Mouse (Mus musculus) midbrain, embryonic 15.5 days (tissue): Measurements from ENCODE around the gene Fmnl3. TPM values are rescaled to one million over a fixed set of nuclear protein-coding genes. Genes with fewer than 3 reads are reported as not detected.

Experiments
- ATAC-seq: fragments of 200-750 bp; cut with Nextera tagmentation; replicated peaks from 2 replicates; pipeline ENCODE4 v1.8.0; 2017; ENCODE audit warnings: moderate TSS enrichment
- H3K27ac ChIP-seq: fragments of 300-500 bp; sonication (generic); 2 replicates; pipeline ENCODE4 v1.5.1; 2015; ENCODE audit warnings: mild to moderate bottlenecking, inconsistent platforms
- H3K27me3 ChIP-seq: fragments of 300-500 bp; sonication (generic); replicated peaks from 2 replicates; pipeline ENCODE4 v1.6.1; 2015; ENCODE audit warnings: inconsistent platforms
- H3K36me3 ChIP-seq: fragments of 300-500 bp; sonication (generic); replicated peaks from 2 replicates; pipeline ENCODE4 v1.6.1; 2015; ENCODE audit warnings: inconsistent platforms
- H3K4me1 ChIP-seq: fragments of 300-500 bp; sonication (generic); 2 replicates; pipeline ENCODE4 v1.6.1; 2015; ENCODE audit warnings: inconsistent platforms
- H3K4me2 ChIP-seq: fragments of 300-500 bp; sonication (generic); 2 replicates; pipeline ENCODE4 v1.6.1; 2015; ENCODE audit warnings: inconsistent platforms, mild to moderate bottlenecking, moderate library complexity
- H3K4me3 ChIP-seq: fragments of 300-500 bp; sonication (generic); 2 replicates; pipeline ENCODE4 v1.5.1; 2015; ENCODE audit warnings: mild to moderate bottlenecking, inconsistent platforms
- H3K9ac ChIP-seq: fragments of 300-500 bp; sonication (generic); 2 replicates; pipeline ENCODE4 v1.6.1; 2015; ENCODE audit warnings: mild to moderate bottlenecking, inconsistent platforms
- H3K9me3 ChIP-seq: fragments of 300-500 bp; sonication (generic); 2 replicates; pipeline ENCODE4 v1.6.1; 2016; ENCODE audit warnings: inconsistent platforms
- WGBS: fragments of 180-500 bp; shearing (Covaris S2); methylation state at CpG from one replicate; pipeline ENCODE4 v1.1.7; 2015; ENCODE audit warnings: mixed read lengths; 5-methylcytosine and 5-hydroxymethylcytosine counted together
- polyA plus RNA-seq: library from polyadenylated mRNA; unstranded; fragments of >200 nt; fragmentation: Nextera tagmentation; extraction: Ambion mirVana; gene quantifications from 2 replicates; pipeline ENCODE4 v1.2.1, GENCODE M21; 2015

Gene Fmnl3
- polyA plus RNA-seq, 1 experiment from 2014 or later, result 10.0 TPM

DNA sequence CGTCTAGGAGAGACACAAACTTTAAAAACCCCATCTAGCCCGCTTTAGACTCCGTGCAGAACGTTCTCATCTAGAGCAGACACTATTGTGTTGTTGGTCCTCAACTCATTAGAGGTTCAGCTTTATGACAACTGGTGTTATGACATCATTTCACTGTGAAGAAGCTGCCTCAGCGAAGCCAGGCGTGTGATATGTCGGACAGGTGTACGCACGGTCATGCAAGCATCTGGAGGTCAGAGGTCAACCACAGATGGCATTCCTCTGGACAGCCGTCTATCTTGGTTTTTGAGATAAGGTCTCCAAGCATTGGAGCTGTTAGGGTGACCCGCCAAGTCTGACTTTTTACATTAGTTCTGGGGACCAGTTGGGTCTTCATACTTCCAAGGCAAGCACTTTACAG is 79.7 kb downstream of the Fmnl3 start:
- Histone ChIP-seq H3K4me3 (no peak overlapping the region), H3K4me1 (peaks cover 7% of the 10 kb centered on the region), H3K9ac (no peak overlapping the region), H3K27ac (no peak overlapping the region), H3K27me3 (no peaks in the 10 kb centered on the region), H3K9me3 (no peaks in the 10 kb centered on the region), H3K4me2 (no peak overlapping the region), H3K36me3 (no peaks in the 10 kb centered on the region)
- WGBS, result 93% methylated on average over 11 of the region's 11 CpGs
- no peak for ATAC-seq

DNA sequence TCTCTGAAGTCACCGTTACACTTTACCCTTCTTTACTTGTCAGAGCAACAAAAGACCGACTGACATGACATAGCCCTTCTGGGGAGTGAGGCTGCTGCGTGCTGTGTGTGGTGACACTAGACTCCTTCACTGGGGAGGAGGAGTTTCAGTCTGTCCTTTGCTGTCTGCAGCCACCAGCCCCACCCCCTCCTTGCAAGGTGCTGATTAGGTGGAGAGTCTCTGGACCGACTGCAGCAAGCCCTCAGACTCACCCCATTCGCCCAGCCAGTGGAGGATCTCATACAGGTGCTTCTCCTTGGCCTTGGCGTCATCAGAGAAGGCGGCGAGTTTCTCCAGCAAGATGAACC is 85.1 kb downstream of the Fmnl3 start:
- 59% methylated on average over 8 of the region's 8 CpGs for WGBS
- Histone ChIP-seq H3K9me3 (no peaks in the 10 kb centered on the region), H3K4me3 (no peak overlapping the region), H3K9ac (no peak overlapping the region), H3K4me2 (no peak overlapping the region), H3K27ac (no peak overlapping the region), H3K27me3 (no peaks in the 10 kb centered on the region), H3K36me3 (no peaks in the 10 kb centered on the region), H3K4me1 (no peaks in the 10 kb centered on the region)
- no peak for ATAC-seq

- Histone ChIP-seq H3K9ac (no peak overlapping the region), H3K4me1 (no peaks in the 10 kb centered on the region), H3K9me3 (no peaks in the 10 kb centered on the region), H3K27ac (no peak overlapping the region), H3K27me3 (no peaks in the 10 kb centered on the region), H3K36me3 (no peaks in the 10 kb centered on the region), H3K4me3 (no peak overlapping the region), H3K4me2 (no peak overlapping the region)
- WGBS, result 48% methylated on average over 14 of the region's 14 CpGs
- ATAC-seq, result no peak
These were observed 85.6 kb downstream of the Fmnl3 start for GRCm38 (mm10) chr15:99284527-99285188.

DNA sequence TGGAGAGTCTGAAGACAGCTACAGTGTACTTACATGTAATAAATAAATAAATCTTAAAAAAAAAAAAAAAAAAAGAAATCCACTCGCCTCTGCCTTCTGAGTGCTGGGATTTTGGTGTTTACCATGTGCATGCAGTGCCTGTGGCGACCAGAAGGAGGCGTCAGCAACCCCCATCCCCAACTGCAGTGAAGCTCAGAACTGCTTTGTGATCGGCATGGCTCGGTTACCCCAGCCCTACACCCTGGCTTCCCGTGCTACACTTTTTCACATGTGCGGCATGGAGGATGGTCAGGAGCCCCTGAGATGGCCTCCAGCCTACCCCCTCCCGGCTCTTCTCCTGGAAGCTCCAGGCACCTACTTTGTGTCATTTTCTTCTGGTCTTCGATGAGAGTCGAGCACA is 86.8 kb downstream of the Fmnl3 start:
- Histone ChIP-seq H3K27ac (no peak overlapping the region), H3K9ac (no peak overlapping the region), H3K27me3 (no peaks in the 10 kb centered on the region), H3K36me3 (no peaks in the 10 kb centered on the region), H3K9me3 (no peaks in the 10 kb centered on the region), H3K4me3 (no peak overlapping the region), H3K4me1 (no peaks in the 10 kb centered on the region), H3K4me2 (no peak overlapping the region)
- WGBS, result 67% methylated on average over 10 of the region's 10 CpGs
- ATAC-seq, result no peak

DNA sequence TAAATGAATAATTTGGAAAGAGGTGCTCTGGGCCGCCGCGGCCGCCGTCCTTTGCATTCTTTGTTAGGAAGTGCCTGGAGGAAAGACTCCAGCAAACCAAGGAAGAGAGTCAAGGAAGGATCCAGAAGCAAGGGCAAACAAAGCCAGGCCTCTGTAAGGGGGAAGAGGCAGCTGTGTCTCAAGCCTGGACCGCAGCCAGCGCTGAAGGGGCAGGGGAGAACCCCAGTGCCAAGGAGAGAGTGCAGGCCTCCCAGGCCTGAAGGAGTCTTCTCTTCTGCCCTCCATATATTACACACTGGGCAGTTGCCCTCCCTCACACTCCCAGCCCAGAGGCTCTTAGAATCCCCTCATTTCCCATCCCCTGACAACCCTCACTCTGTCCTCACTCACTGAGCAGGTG is 92.0 kb downstream of the Fmnl3 start:
- H3K4me1 ChIP-seq, result no peaks in the 10 kb centered on the region
- ATAC-seq, result no peak
- no peak overlapping the region for H3K4me3 ChIP-seq
- WGBS, result 84% methylated on average over 7 of the region's 7 CpGs
- H3K27me3 ChIP-seq, result no peaks in the 10 kb centered on the region
- no peak overlapping the region for H3K4me2 ChIP-seq
- no peaks in the 10 kb centered on the region for H3K36me3 ChIP-seq
- H3K9me3 ChIP-seq, result no peaks in the 10 kb centered on the region
- no peak overlapping the region for H3K9ac ChIP-seq
- no peak overlapping the region for H3K27ac ChIP-seq

DNA sequence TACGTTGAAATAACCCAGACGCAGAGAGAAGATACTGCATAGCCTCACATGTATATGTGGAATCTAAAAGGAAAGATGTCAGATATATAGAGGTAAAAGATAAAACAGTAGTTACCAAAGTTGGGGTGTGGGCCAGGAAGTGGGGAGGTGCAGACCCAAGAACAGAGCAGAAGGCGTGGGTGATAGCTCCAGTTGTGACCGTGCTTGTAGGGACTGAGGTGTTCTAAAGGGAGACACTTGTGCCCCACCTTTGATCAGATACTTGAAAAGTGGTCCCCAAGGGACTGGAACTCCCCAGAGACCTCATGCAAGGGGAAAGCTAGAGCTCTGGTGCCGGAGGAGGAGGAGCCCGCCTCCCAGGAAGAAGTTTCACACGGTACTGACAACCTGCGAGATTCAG is 94.2 kb downstream of the Fmnl3 start:
- H3K27ac ChIP-seq, result no peak overlapping the region
- H3K4me1 ChIP-seq, result no peaks in the 10 kb centered on the region
- H3K36me3 ChIP-seq, result no peaks in the 10 kb centered on the region
- H3K9ac ChIP-seq, result no peak overlapping the region
- 88% methylated on average over 8 of the region's 8 CpGs for WGBS
- no peak overlapping the region for H3K4me3 ChIP-seq
- H3K9me3 ChIP-seq, result no peaks in the 10 kb centered on the region
- H3K4me2 ChIP-seq, result no peak overlapping the region
- no peaks in the 10 kb centered on the region for H3K27me3 ChIP-seq
- ATAC-seq, result no peak

Other genes with a start within 250 kb of the Fmnl3 start
- 33.0 and 35.4 TPM in 2 replicates for gene Spats2, start 244.6 kb downstream of the Fmnl3 start, polyA plus RNA-seq
- gene Kcnh3, start 145.6 kb downstream of the Fmnl3 start, polyA plus RNA-seq, result 0.25 and 0.40 TPM in 2 replicates
- 213 and 225 TPM in 2 replicates for gene Mcrs1, start 118.5 kb downstream of the Fmnl3 start, polyA plus RNA-seq
- gene Prpf40b, start 75.4 kb downstream of the Fmnl3 start, polyA plus RNA-seq, result 129 and 132 TPM in 2 replicates
- 0.62 and 0.75 TPM in 2 replicates for gene Fam186b, start 74.6 kb downstream of the Fmnl3 start, polyA plus RNA-seq
- 276 and 282 TPM in 2 replicates for gene Tmbim6, start 22.4 kb upstream of the Fmnl3 start, polyA plus RNA-seq
- 13.4 and 15.6 TPM in 2 replicates for gene Nckap5l, start 87.3 kb upstream of the Fmnl3 start, polyA plus RNA-seq
- gene Bcdin3d, start 104.2 kb upstream of the Fmnl3 start, polyA plus RNA-seq, result 21.5 and 23.0 TPM in 2 replicates
- gene Faim2, start 157.7 kb upstream of the Fmnl3 start, polyA plus RNA-seq, result 41.0 and 45.9 TPM in 2 replicates
- not detected in 2 replicates for gene Aqp2, start 208.6 kb upstream of the Fmnl3 start, polyA plus RNA-seq
- gene Aqp5, start 220.3 kb upstream of the Fmnl3 start, polyA plus RNA-seq, result 1.3 and 1.4 TPM in 2 replicates
- 0.41 and 0.49 TPM in 2 replicates for gene Aqp6, start 230.9 kb upstream of the Fmnl3 start, polyA plus RNA-seq